Mouse (Mus musculus) gastrocnemius, postnatal 36 days (tissue): ENCODE data around the gene Armc5. TPM values are rescaled to one million over a fixed set of nuclear protein-coding genes. Genes with fewer than 3 reads are reported as not detected.

Source experiments
- DNase-seq, 2 experiments: peaks; one replicate each; pipeline ENCODE4 v3.0.0; 2022
- intact Hi-C: fragments of 180-260 bp; cut with DNase I; formaldehyde crosslinking; loops from one replicate; pipeline ENCODE4 v1.15.1; 2025
- microRNA-seq, 2 experiments: library from miRNA; unstranded; fragments of <30 nt; microRNA quantifications; one replicate each; pipeline ENCODE4 v1.2.0; 2021
- total RNA-seq, 2 experiments: library from RNA; stranded (reverse); gene quantifications; 2 replicates each; pipeline ENCODE4 v1.2.3; 2021

The Armc5 gene
- total RNA-seq, 2 experiments from 2014 or later = 8.0 to 8.5 TPM

- intact Hi-C loops = no loop called here
- DNase-seq = no peak
These were observed 45.5 kb downstream of the Armc5 start for GRCm38 (mm10) chr7:128282532-128283244.

GRCm38 (mm10) chr7:128284047-128284446, 46.9 kb downstream of the Armc5 start:
- no peak for DNase-seq
- intact Hi-C loops = no loop called here

GRCm38 (mm10) chr7:128285060-128285459, 47.9 kb downstream of the Armc5 start:
- DNase-seq = no peak
- intact Hi-C loops = no loop called here

- intact Hi-C loops = no loop called here
- DNase-seq = no peak
These were observed 51.9 kb downstream of the Armc5 start for GRCm38 (mm10) chr7:128288923-128289544.

Small RNA genes within 50 kb of the gene (microRNA-seq; reads per million reads assigned to microRNA genes)
- 0 to 1.5 reads per million in 2 experiments for gene Mir3103

Other genes starting within 250 kb of the Armc5 start
- gene Pycard, start 243.5 kb upstream of the Armc5 start, total RNA-seq = 1 to 10 TPM; 1.2 to 1.6 TPM
- gene Trim72, start 233.4 kb upstream of the Armc5 start, total RNA-seq = 100 to 1,000 TPM; 200 to 226 TPM
- gene Itgam, start 174.7 kb upstream of the Armc5 start, total RNA-seq = 1 to 10 TPM; 1.6 TPM
- under 1 TPM in 1 of 2 experiments, not detected in 1; 0.05 TPM for gene Gm49368, start 174.7 kb upstream of the Armc5 start, total RNA-seq
- gene Itgax, start 107.8 kb upstream of the Armc5 start, total RNA-seq = under 1 TPM; 0.15 to 0.67 TPM
- not detected for gene Itgad, start 83.0 kb upstream of the Armc5 start, total RNA-seq
- 1,000 to 10,000 TPM; 1,297 to 1,662 TPM for gene Cox6a2, start 31.0 kb upstream of the Armc5 start, total RNA-seq
- gene 9130023H24Rik, start 689 bp downstream of the Armc5 start, total RNA-seq = 1 to 10 TPM; 1.4 to 1.7 TPM
- 1 to 10 TPM; 5.3 to 6.1 TPM for gene Tgfb1i1, start 9.5 kb downstream of the Armc5 start, total RNA-seq
- not detected for gene Slc5a2, start 28.3 kb downstream of the Armc5 start, total RNA-seq
- 1 to 10 TPM; 2.5 to 2.6 TPM for gene BC017158, start 60.8 kb downstream of the Armc5 start, total RNA-seq
- gene Rgs10, start 181.4 kb downstream of the Armc5 start, total RNA-seq = 1 to 10 TPM; 3.1 to 3.4 TPM
- 10 to 100 TPM; 35.3 to 38.8 TPM for gene Tial1, start 224.4 kb downstream of the Armc5 start, total RNA-seq